Comparison of ENCODE assay signal across 27 mouse cellular contexts in genomic region chr4:124773449-124773848, GRCm38 (mm10). TPM values are rescaled to one million over a fixed set of nuclear protein-coding genes. Genes with fewer than 3 reads are reported as not detected.
DNase-seq lines count a peak whose midpoint lies in the region; ATAC-seq and TF ChIP-seq lines count a peak whose summit lies in the region.
"Had no signal": no experiment of that assay in that cellular context is flagged by ENCODE, and none has a peak within 500 bp of the region (broad histone marks: within the 10 kb centered on the region; RNA-seq: fewer than 3 reads in every experiment).

No protein-coding gene starts in this region.

- H3K4me1 ChIP-seq in heart, embryonic 15.5 days (replicated peaks) = peaks cover 15% of the 10 kb centered on the region
- peaks cover 9% of the 10 kb centered on the region for H3K4me1 ChIP-seq in heart, embryonic 11.5 days (ENCODE audit: control insufficient read depth, insufficient read depth, low read length)
- peaks cover 25 to 58% of the 10 kb centered on the region in 2 experiments for H3K4me1 ChIP-seq in MEL (ENCODE audit: control insufficient read depth in 1 of 2, insufficient read depth in 2 of 2, low read length in 2 of 2)
- H3K4me1 ChIP-seq in liver, embryonic 13.5 days (replicated peaks) = peaks cover 79% of the 10 kb centered on the region
- H3K4me1 ChIP-seq: forebrain, embryonic 13.5 days; hindbrain, embryonic 10.5 days; hindbrain, embryonic 15.5 days; midbrain, embryonic 13.5 days; neural tube, embryonic 13.5 days had no signal

- DNase-seq in MEL (ENCODE audit: low read depth, low spot score) = peak; percentile 28
- peak; percentile 25 for DNase-seq in liver, embryonic 13.5 days
- DNase-seq in thymus, postnatal 4 days = no peak
- no peak for DNase-seq in layer of hippocampus, adult 11-12 months (ENCODE audit: low spot score)
- no peak for DNase-seq in cerebellum, adult 9-10 months
- DNase-seq: adrenal gland, adult 8-10 months; cerebellum, adult 8-10 months; cerebellum, postnatal 36 days; gastrocnemius, postnatal 25 days; heart, adult 2 months; kidney, adult 8-10 months; kidney, postnatal 4 days; layer of hippocampus, postnatal 36 days; lung, postnatal 36 days; right cerebral cortex, postnatal 4 days had no signal

- H3K4me3 ChIP-seq in heart, embryonic 15.5 days = no peak overlapping the region
- no peak overlapping the region for H3K4me3 ChIP-seq in heart, embryonic 11.5 days (ENCODE audit: low read depth, low read length)
- no peak overlapping the region for H3K4me3 ChIP-seq in MEL (ENCODE audit: control insufficient read depth in 1 of 2, insufficient read depth in 1 of 2, low read depth in 2 of 2, low read length in 2 of 2)
- H3K4me3 ChIP-seq in liver, embryonic 13.5 days (replicated peaks) = no peak overlapping the region
- H3K4me3 ChIP-seq: forebrain, embryonic 13.5 days; heart, adult 2 months; hindbrain, embryonic 10.5 days; hindbrain, embryonic 15.5 days; megakaryocyte, embryonic 14.5 days; midbrain, embryonic 13.5 days; neural tube, embryonic 13.5 days had no signal

- no peak for TF ChIP-seq POLR2A in MEL (IDR thresholded peaks at IDR 0.05; ENCODE audit: control insufficient read depth in 1 of 2, insufficient read depth in 1 of 2, low read depth in 1 of 2, low read length in 2 of 2, poor library complexity in 1 of 2)

- H3K4me2 ChIP-seq in heart, embryonic 15.5 days = no peak overlapping the region
- no peak overlapping the region for H3K4me2 ChIP-seq in heart, embryonic 11.5 days
- H3K4me2 ChIP-seq in liver, embryonic 13.5 days = peak overlapping the region; percentile 70
- H3K4me2 ChIP-seq: forebrain, embryonic 13.5 days; hindbrain, embryonic 15.5 days; midbrain, embryonic 13.5 days; neural tube, embryonic 13.5 days had no signal

- TF ChIP-seq EP300 in MEL (IDR thresholded peaks at IDR 0.05; ENCODE audit: low read depth in 1 of 2, low read length in 2 of 2) = peak; percentile 50; a peak in 3 of 4 replicates

- H3K79me2 ChIP-seq in MEL (ENCODE audit: control insufficient read depth, insufficient read depth, low read length, poor library complexity) = peaks cover 24% of the 10 kb centered on the region

- no peak for TF ChIP-seq RAD21 in MEL (IDR thresholded peaks at IDR 0.05; ENCODE audit: low read depth, low read length)

- no peak for ATAC-seq in heart, embryonic 15.5 days (replicated peaks; ENCODE audit: insufficient number of reproducible peaks, insufficient read depth, low FRiP score, low read depth)
- ATAC-seq in heart, embryonic 11.5 days (replicated peaks; ENCODE audit: insufficient number of reproducible peaks, low FRiP score, low TSS enrichment) = no peak
- no peak for ATAC-seq in liver, embryonic 13.5 days (ENCODE audit: low read depth)
- ATAC-seq in megakaryocyte progenitor cell, adult 5-6 weeks (replicated peaks; ENCODE audit: poor library complexity) = peak; percentile 7; the same call in 1 of the 2 replicates
- ATAC-seq: activated CD4-positive, CD25-positive, alpha-beta regulatory T cell, adult 4 months; forebrain, embryonic 13.5 days; inflammation-experienced regulatory T-cells, adult 6 months; midbrain, embryonic 13.5 days had no signal

- no peaks in the 10 kb centered on the region for H3K36me3 ChIP-seq in heart, embryonic 15.5 days
- H3K36me3 ChIP-seq in heart, embryonic 11.5 days (ENCODE audit: control insufficient read depth, insufficient read depth, low read length) = no peaks in the 10 kb centered on the region
- peaks cover 6 to 52% of the 10 kb centered on the region in 2 experiments for H3K36me3 ChIP-seq in MEL (ENCODE audit: control insufficient read depth in 1 of 2, insufficient read depth in 2 of 2, low read length in 2 of 2)
- H3K36me3 ChIP-seq in liver, embryonic 13.5 days = peaks cover 19% of the 10 kb centered on the region
- H3K36me3 ChIP-seq: hindbrain, embryonic 15.5 days; midbrain, embryonic 13.5 days had no signal

- H3K9me3 ChIP-seq in heart, embryonic 15.5 days (replicated peaks) = no peaks in the 10 kb centered on the region
- no peaks in the 10 kb centered on the region for H3K9me3 ChIP-seq in heart, embryonic 11.5 days (replicated peaks; ENCODE audit: control insufficient read depth, low read length)
- H3K9me3 ChIP-seq in MEL (replicated peaks; ENCODE audit: insufficient read depth, low read length) = no peaks in the 10 kb centered on the region
- no peaks in the 10 kb centered on the region for H3K9me3 ChIP-seq in liver, embryonic 13.5 days (replicated peaks)
- H3K9me3 ChIP-seq: forebrain, embryonic 13.5 days; hindbrain, embryonic 10.5 days; hindbrain, embryonic 15.5 days; megakaryocyte, embryonic 14.5 days; midbrain, embryonic 13.5 days; neural tube, embryonic 13.5 days had no signal

- 45% methylated on average over 1 of the region's 2 CpGs for WGBS in heart, embryonic 15.5 days
- WGBS in heart, embryonic 11.5 days (ENCODE audit: insufficient replicate concordance) = 47% methylated on average over 2 of the region's 2 CpGs
- WGBS in liver, embryonic 13.5 days (ENCODE audit: insufficient replicate concordance) = 22% methylated on average over 2 of the region's 2 CpGs

- no peak for TF ChIP-seq CTCF in MEL (IDR thresholded peaks at IDR 0.05 in 2 of 3, conservative IDR thresholded peaks at IDR 0.05 in 1 of 3; ENCODE audit: control insufficient read depth in 1 of 3, insufficient read depth in 1 of 3, low read depth in 2 of 3, low read length in 3 of 3, poor library complexity in 1 of 3, severe bottlenecking in 1 of 3)

- no peak overlapping the region for H3K9ac ChIP-seq in heart, embryonic 15.5 days
- no peak overlapping the region for H3K9ac ChIP-seq in heart, embryonic 11.5 days (ENCODE audit: low read depth, low read length)
- H3K9ac ChIP-seq in MEL (ENCODE audit: control insufficient read depth, low read depth, low read length, poor library complexity, severe bottlenecking) = no peak overlapping the region
- no peak overlapping the region for H3K9ac ChIP-seq in liver, embryonic 13.5 days
- H3K9ac ChIP-seq: forebrain, embryonic 13.5 days; hindbrain, embryonic 15.5 days; midbrain, embryonic 13.5 days; neural tube, embryonic 13.5 days had no signal

- no peaks in the 10 kb centered on the region for H3K27me3 ChIP-seq in heart, embryonic 15.5 days
- H3K27me3 ChIP-seq in heart, embryonic 11.5 days (ENCODE audit: control insufficient read depth, insufficient read depth, low read length) = no peaks in the 10 kb centered on the region
- no peaks in the 10 kb centered on the region for H3K27me3 ChIP-seq in MEL (ENCODE audit: control insufficient read depth in 1 of 2, insufficient read depth in 2 of 2, low read length in 2 of 2)
- no peaks in the 10 kb centered on the region for H3K27me3 ChIP-seq in liver, embryonic 13.5 days
- H3K27me3 ChIP-seq: forebrain, embryonic 13.5 days; hindbrain, embryonic 15.5 days; megakaryocyte, embryonic 14.5 days; midbrain, embryonic 13.5 days; neural tube, embryonic 13.5 days had no signal

- H3K27ac ChIP-seq in heart, embryonic 15.5 days = peak overlapping the region; percentile 78; the same call in 1 of the 2 replicates
- no peak overlapping the region for H3K27ac ChIP-seq in heart, embryonic 11.5 days (ENCODE audit: low read depth, low read length)
- H3K27ac ChIP-seq in MEL (ENCODE audit: control insufficient read depth, low read depth, low read length) = no peak overlapping the region
- H3K27ac ChIP-seq in liver, embryonic 13.5 days = peak overlapping the region; percentile 96
- H3K27ac ChIP-seq: forebrain, embryonic 13.5 days; hindbrain, embryonic 10.5 days; hindbrain, embryonic 15.5 days; kidney, postnatal 0 days; midbrain, embryonic 13.5 days; neural tube, embryonic 13.5 days had no signal

TF ChIP-seq in MEL, 35 proteins besides CTCF, POLR2A, EP300 and RAD21 (continues in another document):
- TF ChIP-seq GATA1 (IDR thresholded peaks at IDR 0.05; ENCODE audit: low read depth, low read length) = peak; percentile 80
- TF ChIP-seq E2F4 (IDR thresholded peaks at IDR 0.05; ENCODE audit: borderline replicate concordance, low read depth, low read length) = no peak
- TF ChIP-seq ZC3H11A (IDR thresholded peaks at IDR 0.05; ENCODE audit: low read depth, low read length) = no peak
- TF ChIP-seq TCF12 (IDR thresholded peaks at IDR 0.05; ENCODE audit: low read depth, low read length) = no peak
- TF ChIP-seq USF2 (IDR thresholded peaks at IDR 0.05; ENCODE audit: borderline replicate concordance in 1 of 2, insufficient read depth in 1 of 2, low read depth in 1 of 2, low read length in 2 of 2) = no peak
- no peak for TF ChIP-seq MYC (IDR thresholded peaks at IDR 0.05; ENCODE audit: low read depth, low read length)

RNA-seq across cellular contexts. Expression of gene Mtf1, which starts 28.5 kb away (rescaled TPM):
- polyA plus RNA-seq in heart, embryonic 15.5 days (2015; fragmentation: Nextera tagmentation; extraction: Ambion mirVana) = 10.1 and 10.6 TPM in 2 replicates
- polyA plus RNA-seq in heart, embryonic 11.5 days (2014; fragmentation: Nextera tagmentation; extraction: Ambion mirVana) = 11.0 and 13.5 TPM in 2 replicates
- total RNA-seq in MEL (2012; rRNA removed) = 15.5 and 17.8 TPM in 2 replicates
- 10 to 100 TPM; 28.9 to 37.8 TPM for polyA plus RNA-seq in MEL (2012; ENCODE audit: insufficient read depth in 1 of 2, insufficient read length in 2 of 2, low read depth in 1 of 2, low replicate concordance in 2 of 2, missing spikeins in 1 of 2)
- polyA plus RNA-seq in liver, embryonic 13.5 days (2015; fragmentation: Nextera tagmentation; extraction: Ambion mirVana) = 14.4 and 15.5 TPM in 2 replicates
- 30.0 and 43.0 TPM in 2 replicates for total RNA-seq in megakaryocyte progenitor cell, adult 5-6 weeks (2015)
- 27.8 and 35.8 TPM in 2 replicates for total RNA-seq in megakaryocyte progenitor cell, adult 5-6 weeks (2017)

RNA-seq across cellular contexts. Expression of gene Inpp5b, which starts 31.8 kb away (rescaled TPM):
- polyA plus RNA-seq in heart, embryonic 15.5 days (2015; fragmentation: Nextera tagmentation; extraction: Ambion mirVana) = 13.7 and 15.5 TPM in 2 replicates
- polyA plus RNA-seq in heart, embryonic 11.5 days (2014; fragmentation: Nextera tagmentation; extraction: Ambion mirVana) = 18.5 and 19.2 TPM in 2 replicates
- 27.7 and 28.6 TPM in 2 replicates for total RNA-seq in MEL (2012; rRNA removed)
- polyA plus RNA-seq in MEL (2012; ENCODE audit: insufficient read depth in 1 of 2, insufficient read length in 2 of 2, low read depth in 1 of 2, low replicate concordance in 2 of 2, missing spikeins in 1 of 2) = 10 to 100 TPM in 1 of 2 experiments, not detected in 1; 52.5 TPM
- polyA plus RNA-seq in liver, embryonic 13.5 days (2015; fragmentation: Nextera tagmentation; extraction: Ambion mirVana) = 43.2 and 49.7 TPM in 2 replicates
- total RNA-seq in megakaryocyte progenitor cell, adult 5-6 weeks (2015) = 32.9 and 36.0 TPM in 2 replicates
- 28.6 and 31.4 TPM in 2 replicates for total RNA-seq in megakaryocyte progenitor cell, adult 5-6 weeks (2017)

RNA-seq across cellular contexts. Expression of gene Sf3a3, which starts 58.9 kb away (rescaled TPM):
- polyA plus RNA-seq in heart, embryonic 15.5 days (2015; fragmentation: Nextera tagmentation; extraction: Ambion mirVana) = 73.6 and 86.5 TPM in 2 replicates
- 109 and 113 TPM in 2 replicates for polyA plus RNA-seq in heart, embryonic 11.5 days (2014; fragmentation: Nextera tagmentation; extraction: Ambion mirVana)
- total RNA-seq in MEL (2012; rRNA removed) = 136 and 144 TPM in 2 replicates
- 100 to 1,000 TPM; 127 to 295 TPM for polyA plus RNA-seq in MEL (2012; ENCODE audit: insufficient read depth in 1 of 2, insufficient read length in 2 of 2, low read depth in 1 of 2, low replicate concordance in 2 of 2, missing spikeins in 1 of 2)
- 91.3 and 101 TPM in 2 replicates for polyA plus RNA-seq in liver, embryonic 13.5 days (2015; fragmentation: Nextera tagmentation; extraction: Ambion mirVana)
- 98.5 and 113 TPM in 2 replicates for total RNA-seq in megakaryocyte progenitor cell, adult 5-6 weeks (2015)
- 158 and 175 TPM in 2 replicates for total RNA-seq in megakaryocyte progenitor cell, adult 5-6 weeks (2017)

Comparison
In these comparisons a context has a peak if more than half of its experiments do, and no peak if none do; other contexts are left out.
1. H3K27ac ChIP-seq: peak in heart, embryonic 15.5 days (single experiment) and liver, embryonic 13.5 days (single experiment); none in heart, embryonic 11.5 days (single experiment) and MEL (single experiment).
2. DNase-seq: peak in MEL (single experiment) and liver, embryonic 13.5 days (single experiment); none in thymus, postnatal 4 days (single experiment), layer of hippocampus, adult 11-12 months (single experiment) and cerebellum, adult 9-10 months (single experiment).